Mouse (Mus musculus): ENCODE measurements around the gene Coro1c. TPM values are rescaled to one million over a fixed set of nuclear protein-coding genes. Genes with fewer than 3 reads are reported as not detected.

Coro1c gene
- polyA plus RNA-seq, 1 experiment from 2014 or later, result 182 TPM

GRCm38 (mm10) chr5:113943328-113943727 is 34.8 kb upstream of the Coro1c start:
- Histone ChIP-seq H3K36me3 (peaks cover 65% of the 10 kb centered on the region), H3K4me1 (replicated peaks) (no peaks in the 10 kb centered on the region), H3K4me2 (no peak overlapping the region), H3K9me3 (no peaks in the 10 kb centered on the region), H3K4me3 (no peak overlapping the region), H3K27me3 (no peaks in the 10 kb centered on the region), H3K9ac (no peak overlapping the region), H3K27ac (replicated peaks) (no peak overlapping the region)
- no peak for ATAC-seq (ENCODE audit: low FRiP score, low read depth)
- WGBS, result 60% methylated on average over 12 of the region's 12 CpGs

GRCm38 (mm10) chr5:113942580-113942979 is 34.0 kb upstream of the Coro1c start:
- 91% methylated on average over 12 of the region's 12 CpGs for WGBS
- H3K9me3 ChIP-seq, result no peaks in the 10 kb centered on the region
- no peak overlapping the region for H3K9ac ChIP-seq
- no peaks in the 10 kb centered on the region for H3K27me3 ChIP-seq
- no peak for ATAC-seq (ENCODE audit: low FRiP score, low read depth)
- no peaks in the 10 kb centered on the region for H3K4me1 ChIP-seq (replicated peaks)
- H3K4me2 ChIP-seq, result no peak overlapping the region
- no peak overlapping the region for H3K4me3 ChIP-seq
- no peak overlapping the region for H3K27ac ChIP-seq (replicated peaks)
- peaks cover 61% of the 10 kb centered on the region for H3K36me3 ChIP-seq

GRCm38 (mm10) chr5:113939263-113939900 is 30.8 kb upstream of the Coro1c start:
- peaks cover 42% of the 10 kb centered on the region for H3K36me3 ChIP-seq
- ATAC-seq (ENCODE audit: low FRiP score, low read depth), result no peak
- H3K9ac ChIP-seq, result no peak overlapping the region
- no peaks in the 10 kb centered on the region for H3K9me3 ChIP-seq
- H3K4me2 ChIP-seq, result no peak overlapping the region
- H3K27ac ChIP-seq (replicated peaks), result no peak overlapping the region
- no peaks in the 10 kb centered on the region for H3K4me1 ChIP-seq (replicated peaks)
- H3K27me3 ChIP-seq, result no peaks in the 10 kb centered on the region
- WGBS, result 56% methylated on average over 12 of the region's 12 CpGs
- no peak overlapping the region for H3K4me3 ChIP-seq

GRCm38 (mm10) chr5:113937650-113938049 is 29.1 kb upstream of the Coro1c start:
- Histone ChIP-seq H3K4me2 (no peak overlapping the region), H3K4me3 (no peak overlapping the region), H3K36me3 (peaks cover 31% of the 10 kb centered on the region), H3K9ac (no peak overlapping the region), H3K4me1 (replicated peaks) (no peaks in the 10 kb centered on the region), H3K27ac (replicated peaks) (no peak overlapping the region), H3K9me3 (no peaks in the 10 kb centered on the region), H3K27me3 (no peaks in the 10 kb centered on the region)
- no peak for ATAC-seq (ENCODE audit: low FRiP score, low read depth)
- WGBS, result 47% methylated on average over 7 of the region's 7 CpGs

- WGBS, result 83% methylated on average over 6 of the region's 6 CpGs
- ATAC-seq (ENCODE audit: low FRiP score, low read depth), result no peak
- H3K9me3 ChIP-seq, result no peaks in the 10 kb centered on the region
- no peaks in the 10 kb centered on the region for H3K27me3 ChIP-seq
- 0 out of 2 replicates have a peak, but pooled peaks cover 4% of the 10 kb centered on the region for H3K36me3 ChIP-seq
- H3K4me1 ChIP-seq (replicated peaks), result no peaks in the 10 kb centered on the region
- no peak overlapping the region for H3K27ac ChIP-seq (replicated peaks)
- no peak overlapping the region for H3K9ac ChIP-seq
- no peak overlapping the region for H3K4me3 ChIP-seq
- no peak overlapping the region for H3K4me2 ChIP-seq
Observed at GRCm38 (mm10) chr5:113933889-113934288, 25.3 kb upstream of the Coro1c start.

GRCm38 (mm10) chr5:113933480-113933879 is 24.9 kb upstream of the Coro1c start:
- Histone ChIP-seq H3K4me3 (no peak overlapping the region), H3K27me3 (no peaks in the 10 kb centered on the region), H3K36me3 (0 out of 2 replicates have a peak, but pooled peaks cover 1% of the 10 kb centered on the region), H3K4me2 (no peak overlapping the region), H3K9me3 (no peaks in the 10 kb centered on the region), H3K27ac (replicated peaks) (no peak overlapping the region), H3K9ac (no peak overlapping the region), H3K4me1 (replicated peaks) (no peaks in the 10 kb centered on the region)
- 83% methylated on average over 4 of the region's 4 CpGs for whole genome bisulfite sequencing
- no peak for ATAC-seq (ENCODE audit: low FRiP score, low read depth)

GRCm38 (mm10) chr5:113932310-113932709 is 23.8 kb upstream of the Coro1c start:
- no peak overlapping the region for H3K9ac ChIP-seq
- H3K9me3 ChIP-seq, result no peaks in the 10 kb centered on the region
- ATAC-seq (ENCODE audit: low FRiP score, low read depth), result no peak
- no peaks in the 10 kb centered on the region for H3K36me3 ChIP-seq
- no peak overlapping the region for H3K4me3 ChIP-seq
- no peaks in the 10 kb centered on the region for H3K27me3 ChIP-seq
- no peak overlapping the region for H3K27ac ChIP-seq (replicated peaks)
- no peak overlapping the region for H3K4me2 ChIP-seq
- WGBS, result 83% methylated on average over 3 of the region's 3 CpGs
- no peaks in the 10 kb centered on the region for H3K4me1 ChIP-seq (replicated peaks)

GRCm38 (mm10) chr5:113930648-113931609 is 22.4 kb upstream of the Coro1c start:
- peak; percentile 21; the same call in 1 of the 2 replicates for ATAC-seq (ENCODE audit: low FRiP score, low read depth)
- Histone ChIP-seq H3K27ac (replicated peaks) (no peak overlapping the region), H3K36me3 (no peaks in the 10 kb centered on the region), H3K4me2 (no peak overlapping the region), H3K9me3 (no peaks in the 10 kb centered on the region), H3K4me3 (no peak overlapping the region), H3K9ac (no peak overlapping the region), H3K27me3 (no peaks in the 10 kb centered on the region), H3K4me1 (replicated peaks) (no peaks in the 10 kb centered on the region)
- WGBS, result 18% methylated on average over 17 of the region's 18 CpGs

GRCm38 (mm10) chr5:113929950-113930647 is 21.5 kb upstream of the Coro1c start:
- H3K4me3 ChIP-seq, result no peak overlapping the region
- no peak for ATAC-seq (ENCODE audit: low FRiP score, low read depth)
- H3K36me3 ChIP-seq, result no peaks in the 10 kb centered on the region
- H3K27ac ChIP-seq (replicated peaks), result no peak overlapping the region
- no peaks in the 10 kb centered on the region for H3K9me3 ChIP-seq
- H3K4me2 ChIP-seq, result no peak overlapping the region
- WGBS, result 56% methylated on average over 10 of the region's 10 CpGs
- H3K4me1 ChIP-seq (replicated peaks), result no peaks in the 10 kb centered on the region
- H3K9ac ChIP-seq, result no peak overlapping the region
- no peaks in the 10 kb centered on the region for H3K27me3 ChIP-seq

GRCm38 (mm10) chr5:113929526-113929925 is 21.0 kb upstream of the Coro1c start:
- Histone ChIP-seq H3K27me3 (no peaks in the 10 kb centered on the region), H3K27ac (replicated peaks) (no peak overlapping the region), H3K9me3 (no peaks in the 10 kb centered on the region), H3K4me2 (no peak overlapping the region), H3K36me3 (no peaks in the 10 kb centered on the region), H3K4me1 (replicated peaks) (no peaks in the 10 kb centered on the region), H3K4me3 (no peak overlapping the region), H3K9ac (no peak overlapping the region)
- no peak for ATAC-seq (ENCODE audit: low FRiP score, low read depth)
- 67% methylated on average over 10 of the region's 10 CpGs for WGBS

- no peak overlapping the region for H3K9ac ChIP-seq
- H3K4me2 ChIP-seq, result no peak overlapping the region
- H3K27ac ChIP-seq (replicated peaks), result no peak overlapping the region
- no peak for ATAC-seq (ENCODE audit: low FRiP score, low read depth)
- 89% methylated on average over 4 of the region's 4 CpGs for WGBS
- no peaks in the 10 kb centered on the region for H3K9me3 ChIP-seq
- H3K4me1 ChIP-seq (replicated peaks), result peaks cover 9% of the 10 kb centered on the region
- H3K4me3 ChIP-seq, result no peak overlapping the region
- H3K27me3 ChIP-seq, result no peaks in the 10 kb centered on the region
- H3K36me3 ChIP-seq, result no peaks in the 10 kb centered on the region
Observed at GRCm38 (mm10) chr5:113924608-113925007, 16.1 kb upstream of the Coro1c start.
